Mouse (Mus musculus): ENCODE measurements around the gene Dtx1.

The Dtx1 gene

DNA sequence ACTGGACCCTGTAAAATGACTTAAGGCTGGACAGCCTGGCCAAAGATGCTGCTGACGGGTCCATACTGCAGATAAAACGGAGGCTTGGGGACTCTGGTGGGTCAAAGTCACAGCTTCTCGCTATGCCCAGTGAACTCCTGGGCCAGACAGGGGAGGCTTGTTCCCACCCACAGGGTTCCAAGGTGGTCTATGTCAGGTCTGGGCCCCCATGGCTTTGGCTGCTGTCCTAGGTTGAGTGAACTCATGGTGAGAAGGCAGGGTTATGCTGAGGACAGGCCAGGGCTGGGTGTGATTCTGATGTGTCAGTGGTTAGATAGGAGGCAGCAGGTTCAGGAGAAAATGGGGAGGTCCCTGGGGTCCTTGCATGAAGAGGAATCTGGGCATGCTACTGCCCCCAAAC lies 8.1 kb downstream of the Dtx1 start:
- no peak for DNase-seq (ENCODE audit: low read depth, low spot score)

DNA sequence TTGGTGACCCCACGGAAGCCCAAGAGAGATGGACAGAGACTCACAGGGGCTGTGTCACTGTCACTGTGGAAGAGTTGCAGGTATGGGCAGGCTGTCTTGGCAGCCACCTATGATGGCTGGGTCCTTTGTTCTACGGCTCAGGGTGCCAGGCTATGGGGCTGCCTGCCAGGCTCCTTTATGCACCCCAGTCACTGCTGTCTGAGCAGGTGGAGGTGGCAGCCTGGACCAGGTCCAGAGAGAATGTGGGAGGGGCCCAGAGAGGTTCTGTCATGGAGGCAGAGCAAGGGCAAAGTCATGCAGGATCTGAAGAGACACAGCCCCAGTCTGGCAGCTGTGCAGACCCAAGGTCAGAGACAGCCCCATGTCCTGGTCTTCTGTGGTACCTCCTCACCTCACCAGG lies 8.8 kb downstream of the Dtx1 start:
- DNase-seq (ENCODE audit: low read depth, low spot score), result no peak

- no peak for DNase-seq (ENCODE audit: low read depth, low spot score)
Measured at GRCm38 (mm10) chr5:120702421-120702820, 9.3 kb downstream of the Dtx1 start.

GRCm38 (mm10) chr5:120700996-120701790 lies 10.5 kb downstream of the Dtx1 start:
- no peak for DNase-seq (ENCODE audit: low read depth, low spot score)

DNA sequence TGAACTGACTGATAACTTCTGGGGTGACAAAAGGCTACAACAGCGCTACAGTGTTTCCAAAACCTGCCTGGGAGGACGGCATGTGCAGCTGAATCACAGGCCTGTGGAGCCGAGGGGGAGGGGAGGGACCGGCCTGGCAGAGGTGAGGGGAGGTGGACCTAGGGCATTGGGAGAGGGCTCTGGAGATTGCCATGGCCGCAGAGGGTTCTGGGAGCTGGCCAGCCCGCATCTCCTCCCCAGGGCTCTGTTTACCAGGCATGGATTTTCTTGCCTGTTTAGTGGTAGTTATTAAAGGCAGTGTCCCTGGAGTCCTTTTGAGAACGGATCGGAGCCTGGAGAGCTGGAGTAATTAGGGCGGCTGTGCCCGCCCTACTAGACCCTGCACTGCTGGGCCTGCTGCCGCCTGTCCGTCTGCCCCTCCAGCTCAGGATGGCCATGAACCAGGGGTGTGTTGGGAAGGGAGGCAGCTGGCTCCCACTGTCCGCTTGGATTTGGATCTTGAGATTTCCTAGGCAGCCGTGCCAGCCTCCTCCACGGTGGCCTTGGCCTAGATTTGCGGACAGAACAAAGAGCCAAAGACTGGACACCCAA lies 12.8 kb downstream of the Dtx1 start:
- DNase-seq (ENCODE audit: low read depth, low spot score), result no peak

- DNase-seq (ENCODE audit: low read depth, low spot score), result no peak
Measured at GRCm38 (mm10) chr5:120698181-120698580, 13.5 kb downstream of the Dtx1 start.

GRCm38 (mm10) chr5:120696865-120697264 lies 14.9 kb downstream of the Dtx1 start:
- no peak for DNase-seq (ENCODE audit: low read depth, low spot score)

GRCm38 (mm10) chr5:120696057-120696743 lies 15.5 kb downstream of the Dtx1 start:
- no peak for DNase-seq (ENCODE audit: low read depth, low spot score)

- no peak for DNase-seq (ENCODE audit: low read depth, low spot score)
Measured at GRCm38 (mm10) chr5:120694695-120695074, 17.0 kb downstream of the Dtx1 start.

- no peak for DNase-seq (ENCODE audit: low read depth, low spot score)
Measured at GRCm38 (mm10) chr5:120693931-120694694, 17.6 kb downstream of the Dtx1 start.

- DNase-seq (ENCODE audit: low read depth, low spot score), result no peak
Measured at GRCm38 (mm10) chr5:120692034-120692433, 19.7 kb downstream of the Dtx1 start.

DNA sequence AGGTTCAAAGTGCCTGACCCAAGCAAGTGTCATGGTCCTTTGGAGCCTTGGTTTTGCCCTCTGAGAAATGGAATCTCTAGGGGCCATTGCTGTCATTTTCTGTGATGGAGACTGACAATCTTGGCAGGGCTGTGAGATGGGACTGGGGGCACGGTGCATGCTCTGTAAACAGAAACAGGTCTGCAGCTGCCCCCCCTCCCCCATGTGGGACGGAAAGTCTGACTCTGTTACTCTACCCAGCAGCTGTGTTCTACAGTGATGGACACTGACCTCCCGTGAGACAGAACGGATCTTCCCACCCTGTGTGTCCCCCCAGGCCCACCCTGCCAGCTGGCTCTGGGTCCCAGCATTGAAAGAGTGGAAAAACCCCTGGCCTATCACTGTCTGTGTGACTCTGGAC lies 21.3 kb downstream of the Dtx1 start:
- no peak for DNase-seq (ENCODE audit: low read depth, low spot score)

GRCm38 (mm10) chr5:120688434-120688833 lies 23.3 kb downstream of the Dtx1 start:
- no peak for DNase-seq (ENCODE audit: low read depth, low spot score)

GRCm38 (mm10) chr5:120687897-120688296 lies 23.8 kb downstream of the Dtx1 start:
- DNase-seq (ENCODE audit: low read depth, low spot score), result no peak

GRCm38 (mm10) chr5:120687484-120687851 lies 24.3 kb downstream of the Dtx1 start:
- no peak for DNase-seq (ENCODE audit: low read depth, low spot score)

GRCm38 (mm10) chr5:120686749-120687483 lies 24.8 kb downstream of the Dtx1 start:
- DNase-seq (ENCODE audit: low read depth, low spot score), result no peak

DNA sequence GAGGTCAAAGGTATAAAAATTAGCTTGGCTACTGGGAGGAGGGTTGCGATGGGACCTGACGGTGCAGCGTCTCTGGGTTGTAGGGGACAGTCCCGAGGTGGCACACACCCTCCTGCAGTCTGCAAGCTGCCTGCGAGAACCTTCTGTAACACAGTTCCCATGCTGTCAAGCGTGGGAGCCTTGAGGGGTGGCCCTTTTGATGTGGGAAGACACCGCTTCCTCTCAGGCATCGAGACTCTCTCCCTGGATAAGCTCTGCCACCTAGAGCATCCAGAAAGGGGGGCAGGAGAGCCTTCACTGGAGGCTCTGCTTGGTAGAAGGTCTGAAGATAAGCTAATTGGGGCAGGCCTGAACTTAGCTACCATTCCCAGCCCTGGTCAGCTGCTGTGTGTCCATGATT lies 26.0 kb downstream of the Dtx1 start:
- DNase-seq (ENCODE audit: low read depth, low spot score), result no peak

GRCm38 (mm10) chr5:120682982-120683771 lies 28.6 kb downstream of the Dtx1 start:
- no peak for DNase-seq (ENCODE audit: low read depth, low spot score)

DNA sequence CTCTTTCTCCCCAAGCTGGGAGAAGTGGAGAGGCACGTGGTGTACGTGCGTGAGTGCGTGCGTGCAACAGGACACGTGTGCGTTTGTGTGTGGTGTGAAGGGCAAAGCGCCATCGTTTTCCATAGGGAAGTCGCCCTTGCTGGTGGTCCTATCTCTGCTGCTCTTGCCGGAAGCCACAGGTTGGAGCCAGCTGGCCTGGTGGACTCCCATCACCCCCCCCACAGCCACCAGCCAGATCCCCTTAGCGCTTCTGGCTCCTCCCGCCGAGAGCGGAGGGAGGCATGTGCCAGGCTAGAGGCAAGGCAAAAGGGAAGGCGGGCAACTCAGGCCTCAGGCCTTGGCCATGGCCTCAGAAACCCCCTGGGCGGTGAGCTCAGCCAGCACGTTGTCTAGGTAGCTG lies 30.8 kb downstream of the Dtx1 start:
- no peak for DNase-seq (ENCODE audit: low read depth, low spot score)

GRCm38 (mm10) chr5:120679676-120680555 lies 31.8 kb downstream of the Dtx1 start:
- peak; percentile 83 for DNase-seq (ENCODE audit: low read depth, low spot score)
